Mouse (Mus musculus) retina, adult 2 months (tissue): ENCODE data around the gene Mrpl54.

Experiments used
- DNase-seq: peaks from one replicate; pipeline ENCODE4 v3.0.0-alpha.2; 2012; ENCODE audit warnings: low read depth, low spot score

Mrpl54 gene

GRCm38 (mm10) chr10:81266211-81267105, at the start of gene Mrpl54, which contains the start of gene Apba3:
Gene Mrpl54 (minus strand): TSS chr10:81266934.
Gene Apba3 (plus strand): TSS chr10:81266960.
- DNase-seq = peak; percentile 92

GRCm38 (mm10) chr10:81315587-81315986, 48.9 kb upstream of the Mrpl54 start:
- DNase-seq = no peak

DNA sequence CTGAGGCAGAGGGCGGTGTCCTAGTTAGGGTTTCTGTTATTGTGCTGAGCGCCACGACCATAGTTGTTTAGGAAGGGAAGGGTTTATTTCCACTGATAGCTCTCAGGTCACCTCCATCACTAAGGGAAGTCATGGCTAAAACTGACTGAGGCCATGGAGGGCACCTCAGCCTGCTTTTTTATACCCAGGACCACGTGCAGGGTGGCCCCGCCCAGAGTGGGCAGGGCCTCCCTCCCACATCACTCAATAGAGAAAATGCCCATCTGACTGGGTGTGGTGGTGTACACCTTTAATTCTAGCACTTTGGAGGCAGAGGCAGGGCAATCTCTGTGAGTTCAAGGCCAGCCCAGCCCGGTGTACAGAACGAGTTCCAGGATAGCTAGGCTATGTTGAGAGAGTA, 47.5 kb upstream of the Mrpl54 start:
- no peak for DNase-seq

GRCm38 (mm10) chr10:81313581-81313980, 46.8 kb upstream of the Mrpl54 start:
- DNase-seq = no peak

DNA sequence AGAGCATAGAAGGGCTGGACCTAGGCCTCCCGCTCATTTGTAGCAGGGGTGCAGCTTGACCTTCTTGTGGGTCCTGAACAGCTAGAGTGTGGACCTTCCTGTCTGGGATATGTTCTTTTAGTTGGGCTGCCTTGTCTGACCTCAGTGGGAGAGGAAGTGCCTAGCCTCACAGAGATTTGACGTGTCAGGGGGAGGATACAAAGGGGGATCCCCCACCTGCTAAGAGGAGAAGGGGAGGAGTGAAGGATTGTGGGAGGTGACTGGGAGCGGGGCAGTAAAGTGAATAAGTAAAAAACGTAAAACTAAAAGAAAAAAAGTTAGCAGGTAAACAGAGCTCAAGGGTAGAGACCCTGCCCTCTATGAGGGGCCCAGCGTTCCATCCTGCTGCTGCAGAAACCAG, 42.8 kb upstream of the Mrpl54 start:
- DNase-seq = no peak

- no peak for DNase-seq
Observed at GRCm38 (mm10) chr10:81306837-81307682, 40.3 kb upstream of the Mrpl54 start.

DNA sequence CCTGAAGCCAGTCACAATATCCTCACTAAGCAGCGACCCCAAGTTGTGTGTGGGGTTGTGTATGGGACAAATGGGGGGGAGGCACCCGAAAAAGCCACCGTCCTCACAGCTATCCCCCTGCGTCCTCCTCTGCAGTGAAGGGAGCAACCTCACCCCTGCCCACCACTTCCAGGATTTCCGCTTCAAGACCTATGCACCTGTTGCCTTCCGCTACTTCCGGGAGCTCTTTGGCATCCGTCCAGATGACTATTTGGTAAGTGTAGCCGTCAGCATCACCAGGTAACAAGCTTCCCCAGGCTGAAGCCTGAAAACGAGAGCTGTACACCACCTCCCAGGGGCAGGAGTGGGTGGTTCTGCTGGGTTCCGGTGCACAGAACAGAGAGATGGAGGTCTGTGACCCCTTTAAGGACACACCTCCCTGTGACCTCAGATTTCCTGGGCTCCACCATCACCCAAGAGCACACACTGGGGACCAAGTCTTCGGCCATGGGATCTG, 39.5 kb upstream of the Mrpl54 start:
- DNase-seq = no peak

- no peak for DNase-seq
Observed at GRCm38 (mm10) chr10:81305663-81306062, 38.9 kb upstream of the Mrpl54 start.

DNA sequence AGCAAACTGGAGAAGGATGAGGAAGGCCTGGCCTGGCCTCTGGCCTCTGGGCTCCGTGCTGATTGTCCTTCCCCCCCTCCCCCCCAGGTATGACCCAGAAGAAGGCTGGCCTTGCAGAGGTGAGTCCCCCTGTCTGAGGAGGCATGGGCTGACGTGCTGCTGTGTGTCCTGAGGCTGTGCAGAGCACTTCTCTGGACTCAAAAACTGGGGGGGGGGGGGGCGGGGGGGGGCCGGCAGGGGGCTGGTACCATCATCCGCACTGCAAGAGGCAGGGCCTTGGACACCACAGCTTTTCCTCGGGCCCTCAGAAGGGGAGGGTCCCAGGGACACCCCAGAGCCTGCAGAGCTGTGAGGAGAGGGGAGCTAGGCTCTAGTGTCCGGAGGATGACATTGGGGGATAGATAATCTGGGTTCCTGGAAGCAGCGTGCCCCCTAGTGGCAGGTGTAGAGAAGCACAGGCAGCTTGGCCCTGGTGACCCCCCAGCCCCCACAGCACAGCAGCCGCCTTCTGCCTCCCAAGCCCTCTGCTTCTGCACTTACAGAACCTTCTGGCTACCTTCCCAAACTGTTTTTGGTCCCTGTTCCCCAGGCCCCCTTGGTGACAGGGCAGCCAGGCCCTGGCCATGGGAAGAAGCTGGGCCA, 38.0 kb upstream of the Mrpl54 start:
- DNase-seq = no peak

DNA sequence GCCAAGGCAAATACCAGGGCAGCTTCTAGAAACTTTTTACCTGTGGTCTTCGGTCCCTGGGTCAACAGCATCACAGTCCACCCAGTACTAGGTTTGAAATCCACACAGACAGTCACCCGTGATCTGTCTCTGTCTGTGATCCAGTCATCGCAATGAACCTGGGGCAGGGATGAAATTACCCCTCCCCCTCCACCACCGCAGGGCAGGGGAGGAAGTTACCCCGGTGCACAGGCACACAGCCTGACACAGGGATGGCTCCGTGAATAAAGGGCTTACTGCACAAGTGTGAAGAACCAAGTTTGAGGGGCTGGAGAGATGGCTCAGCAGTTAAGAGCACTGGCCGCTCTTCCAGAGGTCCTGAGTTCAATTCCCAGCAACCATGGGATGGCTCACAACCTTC, 37.0 kb upstream of the Mrpl54 start:
- no peak for DNase-seq

DNA sequence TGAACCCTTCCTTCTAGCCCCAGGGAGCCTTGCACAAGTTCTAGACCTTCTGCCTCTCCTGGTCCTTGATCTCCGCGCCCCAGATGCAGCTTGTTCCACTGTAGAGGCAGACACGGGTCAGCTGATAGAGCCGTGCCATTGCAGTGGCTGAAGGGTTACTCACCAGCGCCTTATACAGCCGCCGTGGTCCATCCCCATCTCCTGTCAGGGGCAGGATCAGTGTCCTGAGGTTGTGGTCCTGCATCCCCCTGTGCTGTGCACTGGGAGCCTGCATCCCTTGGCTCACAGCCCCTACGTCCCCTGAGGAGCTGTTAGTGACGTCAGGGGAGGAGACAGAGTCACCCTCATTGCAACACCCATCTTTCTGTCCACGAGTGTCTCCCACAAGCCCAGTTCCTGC, 36.5 kb upstream of the Mrpl54 start:
- no peak for DNase-seq

DNA sequence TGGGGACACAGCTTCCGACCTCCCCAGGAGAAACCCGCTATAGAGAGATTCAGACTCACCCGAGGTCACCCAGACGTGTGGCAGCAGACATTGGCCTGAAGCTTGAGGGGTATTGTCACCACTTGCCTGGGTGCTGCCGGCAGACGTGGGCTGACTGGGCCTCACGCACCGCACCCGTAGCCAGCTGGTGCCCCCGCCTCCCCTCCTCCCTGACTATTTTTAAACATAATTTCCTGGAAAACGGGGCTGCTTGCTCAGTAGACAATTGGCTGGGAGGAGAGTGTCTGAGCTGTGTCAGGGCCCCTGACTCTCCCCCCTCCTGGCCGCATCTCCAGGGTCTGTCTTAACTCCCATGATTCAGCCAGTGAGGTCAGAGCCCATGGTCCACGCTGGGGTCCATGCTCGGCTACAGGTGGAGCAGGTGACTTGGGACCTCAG, 36.1 kb upstream of the Mrpl54 start:
- no peak for DNase-seq

DNA sequence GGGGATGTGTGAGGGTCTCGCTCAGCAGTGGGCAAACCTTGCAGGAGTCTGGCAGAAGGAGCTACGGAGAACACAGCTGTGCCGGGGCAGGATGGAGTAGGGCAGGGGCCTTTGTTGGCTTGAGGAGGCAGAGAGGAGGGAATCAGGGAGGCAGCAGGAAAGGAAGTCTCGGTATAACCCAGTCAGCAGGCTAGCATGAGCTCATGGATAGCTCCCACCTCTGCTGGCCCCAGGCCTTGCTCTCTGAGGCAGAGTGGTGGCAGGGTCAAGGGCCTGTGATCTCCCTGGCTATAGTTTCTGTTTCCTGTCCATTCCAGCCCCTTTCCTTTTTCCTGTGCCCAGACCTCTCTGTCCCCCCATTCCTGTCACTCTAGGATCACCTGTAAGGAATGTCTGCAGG, 35.6 kb upstream of the Mrpl54 start:
- DNase-seq = no peak

DNA sequence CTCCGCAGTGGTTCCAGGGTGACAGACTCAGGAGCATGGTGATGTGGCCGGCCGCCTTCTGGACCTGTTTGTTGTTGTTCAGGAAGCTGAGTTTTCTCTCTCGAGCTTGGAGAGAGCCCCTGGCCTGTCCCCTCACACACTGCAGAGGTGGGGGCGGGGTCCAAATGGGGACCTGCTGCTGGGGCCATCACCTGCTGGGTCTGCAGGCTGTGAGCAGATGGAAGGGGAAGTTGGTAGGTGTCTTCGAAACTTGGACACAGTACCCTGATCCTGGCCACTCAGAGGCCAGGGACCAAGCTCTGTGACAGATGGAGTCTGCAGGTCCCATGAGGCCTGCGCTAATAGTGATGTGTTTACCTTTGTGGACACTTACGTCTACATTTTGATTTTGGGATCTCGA, 34.6 kb upstream of the Mrpl54 start:
- DNase-seq = no peak

- no peak for DNase-seq
Observed at GRCm38 (mm10) chr10:81300352-81300907, 33.7 kb upstream of the Mrpl54 start.

GRCm38 (mm10) chr10:81299585-81300351, 33.0 kb upstream of the Mrpl54 start:
- DNase-seq = no peak

- no peak for DNase-seq
Observed at GRCm38 (mm10) chr10:81298369-81299100, 31.8 kb upstream of the Mrpl54 start.

GRCm38 (mm10) chr10:81297845-81298244, 31.1 kb upstream of the Mrpl54 start:
- DNase-seq = no peak

- DNase-seq = no peak
Observed at GRCm38 (mm10) chr10:81297246-81297645, 30.5 kb upstream of the Mrpl54 start.

- DNase-seq = no peak
Observed at GRCm38 (mm10) chr10:81295185-81295584, 28.5 kb upstream of the Mrpl54 start.
